Mouse (Mus musculus) T-helper 2 cell (primary cell): ENCODE measurements around the gene Med26.

Experiments used
- in situ Hi-C: fragments of 300-600 bp; cut with MboI, MseI; formaldehyde crosslinking; loops from one replicate; pipeline ENCODE4 v1.15.1; 2025; ENCODE audit warnings: high pct_unique_total_duplicates

Med26 gene

GRCm38 (mm10) chr8:72548644-72549313 lies 709 bp upstream of the Med26 start:
- in situ Hi-C loops = no loop called here

- in situ Hi-C loops = no loop called here
Measured at GRCm38 (mm10) chr8:72547122-72547801, 808 bp downstream of the Med26 start.

- in situ Hi-C loops = no loop called here
Measured at GRCm38 (mm10) chr8:72539234-72539633, 8.8 kb downstream of the Med26 start.

GRCm38 (mm10) chr8:72534888-72535287 lies 13.2 kb downstream of the Med26 start:
- in situ Hi-C loops = no loop called here

GRCm38 (mm10) chr8:72532103-72532502 lies 16.0 kb downstream of the Med26 start:
- in situ Hi-C loops = no loop called here

GRCm38 (mm10) chr8:72521888-72522287 lies 26.2 kb downstream of the Med26 start:
- in situ Hi-C loops = no loop called here

- in situ Hi-C loops = no loop called here
Measured at GRCm38 (mm10) chr8:72517421-72517988, 30.6 kb downstream of the Med26 start.

GRCm38 (mm10) chr8:72513158-72513557 lies 34.9 kb downstream of the Med26 start:
- in situ Hi-C loops = no loop called here

- in situ Hi-C loops = no loop called here
Measured at GRCm38 (mm10) chr8:72512648-72513047, 35.4 kb downstream of the Med26 start.

- in situ Hi-C loops = no loop called here
Measured at GRCm38 (mm10) chr8:72507505-72507904, 40.6 kb downstream of the Med26 start.

- in situ Hi-C loops = no loop called here
Measured at GRCm38 (mm10) chr8:72504637-72505314, 43.3 kb downstream of the Med26 start.

GRCm38 (mm10) chr8:72504137-72504536 lies 43.9 kb downstream of the Med26 start:
- in situ Hi-C loops = no loop called here

GRCm38 (mm10) chr8:72500521-72500931 lies 47.5 kb downstream of the Med26 start:
- in situ Hi-C loops = no loop called here

GRCm38 (mm10) chr8:72499521-72500284 lies 48.4 kb downstream of the Med26 start:
- in situ Hi-C loops = loop anchor here (5.0 kb wide), 2 partner anchors 88 to 143 kb away; no protein-coding TSS in a partner anchor

- in situ Hi-C loops = loop anchor here (5.0 kb wide), 2 partner anchors 89 to 144 kb away; no protein-coding TSS in a partner anchor
Measured at GRCm38 (mm10) chr8:72498527-72498926, 49.5 kb downstream of the Med26 start.

GRCm38 (mm10) chr8:72497911-72498310 lies 50.2 kb downstream of the Med26 start:
- in situ Hi-C loops = loop anchor here (5.0 kb wide), 2 partner anchors 89 to 144 kb away; no protein-coding TSS in a partner anchor

GRCm38 (mm10) chr8:72496217-72496616 lies 51.9 kb downstream of the Med26 start:
- in situ Hi-C loops = loop anchor here (5.0 kb wide), 2 partner anchors 91 to 146 kb away; no protein-coding TSS in a partner anchor

- in situ Hi-C loops = loop anchor here (5.0 kb wide), 2 partner anchors 92 to 147 kb away; no protein-coding TSS in a partner anchor
Measured at GRCm38 (mm10) chr8:72495411-72496111, 52.5 kb downstream of the Med26 start.

GRCm38 (mm10) chr8:72493381-72493780 lies 54.7 kb downstream of the Med26 start:
- in situ Hi-C loops = no loop called here

- in situ Hi-C loops = no loop called here
Measured at GRCm38 (mm10) chr8:72492622-72493081, 55.4 kb downstream of the Med26 start.
